Mouse (Mus musculus) left cerebral cortex, postnatal 36 days (tissue): ENCODE results near the gene Apeh. TPM values are rescaled to one million over a fixed set of nuclear protein-coding genes. Genes with fewer than 3 reads are reported as not detected.

Source experiments
- DNase-seq, 2 experiments: peaks; one replicate each; pipeline ENCODE4 v3.0.0; 2021 to 2022; ENCODE audit warnings: low spot score in 2 of 2, mixed read lengths in 1 of 2
- intact Hi-C: fragments of 180-260 bp; cut with DNase I; formaldehyde crosslinking; loops from one replicate; pipeline ENCODE4 v1.15.1; 2025
- total RNA-seq, 2 experiments: library from RNA; stranded (reverse); gene quantifications; 2 replicates each; pipeline ENCODE4 v1.2.3; 2021

The Apeh gene
- total RNA-seq, 2 experiments from 2014 or later: 23.9 to 39.4 TPM

DNA sequence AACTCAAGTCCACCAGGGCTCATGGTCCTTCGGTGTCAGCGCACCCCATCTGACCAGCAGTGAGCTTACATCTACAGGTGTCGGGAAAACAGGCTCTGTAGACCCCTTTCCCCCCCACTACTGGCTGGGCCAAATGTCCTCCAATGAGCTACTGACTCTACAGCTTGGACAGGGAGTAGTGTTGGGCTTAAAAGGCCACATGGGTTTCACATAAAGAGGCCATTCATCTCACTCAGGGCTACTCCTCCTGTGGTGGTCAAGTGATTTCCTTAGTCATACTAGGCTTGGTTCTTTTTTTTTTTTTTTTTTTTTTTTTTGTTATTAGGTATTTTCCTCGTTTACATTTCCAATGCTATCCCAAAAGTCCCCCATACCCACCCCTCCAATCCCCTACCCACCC is 29.5 kb upstream of the Apeh start:
- no peak for DNase-seq
- intact Hi-C loops: no loop called here

DNA sequence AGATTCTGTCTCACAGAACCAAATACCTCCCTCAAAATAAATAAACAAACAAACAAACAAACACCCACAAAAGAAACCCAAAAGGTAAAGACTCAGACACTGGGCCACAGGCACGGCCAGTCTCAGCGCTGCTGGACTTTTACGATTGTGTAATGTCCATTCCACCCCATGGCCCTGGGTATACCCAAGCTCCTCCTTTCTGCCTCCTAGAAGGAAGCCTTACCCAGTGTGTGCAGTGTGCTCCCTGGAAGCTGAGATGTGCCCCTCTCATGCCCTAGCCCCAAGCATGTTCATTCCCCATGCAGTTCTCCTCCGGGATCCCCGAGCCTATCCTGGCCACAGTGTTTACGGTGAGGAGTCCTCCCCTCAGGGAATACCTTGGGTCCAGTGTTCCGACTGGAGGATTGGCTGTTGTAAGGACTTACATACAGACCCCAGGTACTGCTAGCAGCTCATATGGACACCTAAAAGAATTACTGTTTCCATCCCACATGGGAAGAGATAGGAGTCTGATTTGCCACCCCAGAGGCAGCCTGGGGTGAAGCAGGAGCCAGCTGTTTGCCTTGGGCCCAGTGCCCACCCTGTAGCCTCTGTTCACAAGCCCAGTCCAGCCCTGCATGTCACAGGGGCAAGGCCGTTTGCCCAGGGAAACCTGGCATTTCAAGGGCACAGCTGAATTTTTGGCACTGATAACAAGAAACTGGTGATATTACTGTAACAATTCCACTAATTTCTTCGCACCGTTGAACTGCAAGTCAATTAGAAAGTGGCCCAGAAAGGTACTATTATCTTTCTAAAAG is 27.0 kb upstream of the Apeh start:
- intact Hi-C loops: no loop called here
- no peak for DNase-seq

DNA sequence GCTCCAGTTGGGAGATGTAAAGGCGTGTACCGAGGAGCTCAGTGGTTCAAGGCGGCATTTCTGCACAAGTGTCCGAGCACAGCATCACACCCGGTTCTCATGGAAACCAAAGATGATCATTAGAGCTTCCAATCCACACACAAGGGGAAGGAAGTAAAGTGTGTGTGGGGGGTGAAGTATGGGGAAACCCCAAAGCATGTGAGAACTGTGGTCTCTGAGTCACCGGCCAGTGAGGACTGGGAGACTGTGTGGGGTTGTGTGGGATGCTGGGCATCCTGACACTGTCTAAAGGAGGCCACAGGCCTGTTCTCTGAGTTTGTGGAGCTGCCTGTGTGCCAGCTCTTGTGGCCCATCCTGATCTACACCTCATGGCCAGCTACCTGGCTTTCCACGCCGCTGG is 26.3 kb upstream of the Apeh start:
- intact Hi-C loops: no loop called here
- no peak for DNase-seq

GRCm38 (mm10) chr9:108119891-108120411 is 25.5 kb upstream of the Apeh start:
- no peak for DNase-seq
- intact Hi-C loops: no loop called here

GRCm38 (mm10) chr9:108117143-108117542 is 22.7 kb upstream of the Apeh start:
- intact Hi-C loops: no loop called here
- no peak for DNase-seq

DNA sequence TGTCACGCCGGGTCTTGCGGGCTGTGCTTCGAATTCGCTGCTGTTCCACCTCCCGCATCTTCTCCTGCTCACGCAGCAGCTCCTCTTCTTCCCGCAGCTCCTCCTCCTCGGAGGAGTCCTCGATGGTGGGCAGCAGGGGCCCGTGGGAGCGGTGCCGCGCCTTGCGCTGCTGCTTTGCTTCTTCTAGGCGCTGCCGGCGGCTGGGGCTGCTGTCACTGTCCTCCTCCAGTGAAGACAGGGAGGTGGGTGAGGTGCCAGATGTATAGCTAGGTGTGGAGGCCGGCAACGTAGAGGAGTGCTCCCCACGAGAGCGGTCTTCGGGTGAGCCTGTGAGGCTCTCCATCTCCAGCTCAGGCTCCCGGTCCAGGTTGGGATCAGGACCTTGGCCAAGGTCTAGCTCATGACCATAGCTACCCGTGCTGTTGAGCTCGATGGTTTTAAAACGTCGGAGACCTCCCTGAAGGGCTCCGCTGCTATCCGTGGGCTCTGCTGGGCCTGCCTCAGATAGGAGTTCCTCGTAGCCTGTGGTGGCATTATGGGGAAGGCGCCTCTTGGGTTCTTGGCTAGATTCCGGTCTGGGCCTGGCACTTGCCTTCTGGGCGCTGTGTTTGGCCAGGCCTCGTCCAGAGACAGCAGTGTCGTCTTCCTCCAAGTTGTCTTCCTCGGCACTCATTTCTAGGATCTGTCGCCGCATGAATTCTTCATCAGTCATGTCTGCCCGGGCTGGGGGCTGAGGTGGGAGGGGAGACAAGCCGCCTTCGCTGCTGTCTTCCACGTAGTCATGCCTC is 21.1 kb upstream of the Apeh start:
- DNase-seq: peak; percentile 68 to 78
- intact Hi-C loops: no loop called here

- no peak for DNase-seq
- intact Hi-C loops: no loop called here
Observed at GRCm38 (mm10) chr9:108112719-108113340, 18.4 kb upstream of the Apeh start.

GRCm38 (mm10) chr9:108111593-108112121 is 17.3 kb upstream of the Apeh start:
- intact Hi-C loops: no loop called here
- no peak for DNase-seq

DNA sequence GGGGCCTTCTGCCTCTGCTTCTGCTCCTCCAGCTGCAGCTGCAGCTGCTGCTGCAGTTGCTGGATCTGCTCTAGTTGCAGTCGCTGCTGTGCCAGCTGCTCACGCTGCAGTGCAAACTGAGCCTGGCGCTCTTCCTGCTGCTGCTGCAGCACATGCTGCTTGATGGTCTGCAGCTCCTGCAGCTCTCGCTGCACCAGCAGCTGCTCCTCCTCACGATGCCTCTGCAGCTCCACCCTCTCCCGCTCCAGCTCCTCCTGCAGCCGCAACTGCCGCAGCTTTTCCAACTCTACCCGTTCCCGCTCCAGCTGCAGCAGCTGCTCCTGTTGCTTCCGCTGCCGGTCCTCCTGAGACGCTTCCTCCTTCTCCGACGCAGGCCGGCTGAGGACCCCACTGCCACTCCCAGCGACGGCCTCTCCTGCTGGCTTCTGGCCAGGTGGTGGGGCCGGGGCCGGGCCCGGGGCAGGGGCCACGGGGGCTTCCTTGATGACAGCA is 16.7 kb upstream of the Apeh start:
- no peak for DNase-seq
- intact Hi-C loops: no loop called here

- DNase-seq: no peak
- intact Hi-C loops: no loop called here
Observed at GRCm38 (mm10) chr9:108110160-108110559, 15.8 kb upstream of the Apeh start.

GRCm38 (mm10) chr9:108107867-108108266 is 13.5 kb upstream of the Apeh start:
- intact Hi-C loops: no loop called here
- no peak for DNase-seq

DNA sequence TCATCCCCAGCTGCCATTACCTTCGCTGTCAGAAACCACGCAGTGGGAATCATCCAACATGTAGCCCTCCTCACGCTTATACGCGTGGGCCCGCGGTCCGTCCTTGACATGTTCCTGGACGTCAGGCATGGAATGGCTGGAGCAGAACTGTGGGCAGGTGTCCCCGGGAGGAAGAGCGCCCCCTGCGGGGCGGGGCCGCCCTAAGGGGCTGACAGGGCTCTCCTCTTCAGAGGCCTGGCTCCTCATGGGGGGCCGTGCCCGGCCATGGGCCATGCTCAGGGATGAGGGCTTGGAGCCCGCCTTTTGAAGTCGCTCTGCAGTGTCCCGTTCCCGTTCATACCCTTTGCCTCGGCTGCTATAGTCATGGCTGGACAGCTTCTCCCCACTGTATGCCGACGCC is 11.7 kb upstream of the Apeh start:
- DNase-seq: no peak
- intact Hi-C loops: no loop called here

DNA sequence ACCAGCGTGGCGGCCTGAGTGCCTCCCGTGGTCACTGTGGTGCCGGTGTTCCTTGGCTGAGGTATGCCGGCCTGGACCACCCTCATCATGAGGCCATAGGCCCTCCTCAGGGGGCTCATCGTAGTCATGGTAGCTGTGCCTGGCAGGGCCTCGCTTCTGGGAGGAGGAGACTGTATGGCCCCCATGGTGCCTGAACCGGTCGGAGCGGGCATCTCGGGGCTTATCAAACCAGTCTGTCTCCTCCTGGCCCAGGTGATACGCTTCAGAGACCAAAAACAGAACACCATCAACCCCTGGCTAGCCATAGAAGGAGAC is 11.1 kb upstream of the Apeh start:
- DNase-seq: no peak
- intact Hi-C loops: no loop called here

DNA sequence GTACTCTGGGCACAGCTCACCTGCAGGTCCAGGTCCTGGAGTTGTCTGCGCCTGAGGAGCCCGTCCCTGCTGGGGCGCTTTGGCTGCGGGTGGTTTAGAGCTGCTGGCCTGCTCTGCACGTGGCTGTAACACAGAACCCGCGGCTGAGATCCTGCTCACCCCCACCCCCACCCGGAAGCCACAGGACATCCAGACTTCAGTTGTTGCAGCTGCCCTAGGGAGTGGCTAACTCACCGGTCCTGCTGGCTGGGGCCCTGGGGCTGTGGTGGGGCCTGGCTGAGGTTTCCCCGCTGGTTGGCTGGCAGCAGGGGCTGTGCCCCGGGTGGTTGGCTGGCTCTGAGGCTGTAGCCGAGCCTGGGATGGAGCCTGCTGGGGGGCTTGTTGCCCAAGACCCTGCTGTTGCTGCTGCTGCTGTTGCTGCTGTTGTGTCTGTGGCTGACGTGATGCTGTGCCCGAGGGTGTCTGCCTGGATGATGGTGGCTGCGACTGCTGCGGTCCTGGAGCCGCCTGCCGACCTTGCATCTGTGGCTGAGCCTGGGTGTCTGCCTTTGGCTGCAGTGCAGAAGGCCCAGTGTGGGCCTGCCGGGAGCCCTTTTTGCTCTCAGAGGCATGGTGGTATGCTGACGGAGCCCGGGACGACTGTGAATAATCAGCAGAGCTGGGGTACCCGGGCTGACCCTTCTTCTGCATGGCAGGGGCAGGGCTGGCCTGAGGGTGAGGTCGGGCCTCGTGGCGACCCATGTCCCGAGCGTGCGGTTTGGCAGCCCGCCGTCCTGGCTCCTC is 10.6 kb upstream of the Apeh start:
- intact Hi-C loops: no loop called here
- no peak for DNase-seq

GRCm38 (mm10) chr9:108099619-108100018 is 5.2 kb upstream of the Apeh start:
- intact Hi-C loops: no loop called here
- no peak for DNase-seq

GRCm38 (mm10) chr9:108095949-108096712 is 1.7 kb upstream of the Apeh start:
- intact Hi-C loops: loop anchor here (2.0 kb wide), 1 partner anchor 105 kb away; no protein-coding TSS in a partner anchor
- DNase-seq: no peak

DNA sequence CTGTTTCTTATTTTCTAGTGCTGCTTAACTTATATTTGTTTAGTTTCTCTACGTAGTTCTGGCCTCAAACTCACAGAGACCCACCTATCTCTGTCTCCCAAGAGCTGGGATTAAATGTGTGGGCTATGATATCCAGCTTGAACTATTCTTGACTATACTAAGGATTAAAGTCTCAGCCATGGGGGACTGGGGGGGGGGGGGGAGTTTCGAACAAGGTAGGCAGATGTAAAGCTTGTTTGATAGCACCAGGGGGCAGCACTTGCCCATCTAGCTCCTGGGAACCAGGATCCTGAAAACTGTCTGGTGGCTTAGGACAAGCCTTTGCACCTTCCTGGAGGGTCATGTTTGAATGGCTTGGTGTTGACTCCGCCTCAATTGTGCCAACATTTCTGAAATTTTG is 1.1 kb upstream of the Apeh start:
- DNase-seq: no peak
- intact Hi-C loops: loop anchor here (2.0 kb wide), 1 partner anchor 105 kb away; no protein-coding TSS in a partner anchor

- peak in 1 of 2 experiments; percentile 49 for DNase-seq
- intact Hi-C loops: loop anchor here (2.0 to 5.0 kb wide), 2 partner anchors 106 to 192 kb away; no protein-coding TSS in a partner anchor
Observed at GRCm38 (mm10) chr9:108094998-108095411, 599 bp upstream of the Apeh start.
